Mouse (Mus musculus) layer of hippocampus, adult 9-11 months (tissue): ENCODE measurements around the gene Dok7.

Experiments used
- DNase-seq: peaks from one replicate; pipeline ENCODE4 v3.0.0; 2022

Dok7 gene

DNA sequence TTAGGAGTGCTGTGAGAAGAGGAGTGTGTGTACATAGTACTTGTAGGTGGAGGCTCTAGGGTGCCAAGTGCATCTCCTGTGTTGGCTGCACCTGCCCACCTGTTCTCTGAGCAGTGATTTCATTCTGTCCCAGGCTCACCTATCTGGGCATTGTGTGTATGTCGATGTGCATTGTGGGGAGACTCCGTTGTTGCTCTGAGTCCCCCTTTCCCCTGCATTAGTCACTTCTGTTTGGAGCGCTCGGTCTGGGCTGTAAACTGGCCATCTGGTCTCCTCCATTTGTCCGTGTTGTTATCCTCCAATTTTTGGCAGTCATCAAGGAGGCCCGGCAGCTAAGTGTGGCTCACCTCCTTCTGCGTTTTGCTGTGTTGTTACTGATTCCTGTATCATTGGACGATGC lies 63.5 kb downstream of the Dok7 start:
- peak; percentile 55 for DNase-seq

- peak; percentile 90 for DNase-seq
Observed at GRCm38 (mm10) chr5:35129208-35129607, 72.6 kb downstream of the Dok7 start.

- DNase-seq = no peak
Observed at GRCm38 (mm10) chr5:35129767-35130191, 73.2 kb downstream of the Dok7 start.

DNA sequence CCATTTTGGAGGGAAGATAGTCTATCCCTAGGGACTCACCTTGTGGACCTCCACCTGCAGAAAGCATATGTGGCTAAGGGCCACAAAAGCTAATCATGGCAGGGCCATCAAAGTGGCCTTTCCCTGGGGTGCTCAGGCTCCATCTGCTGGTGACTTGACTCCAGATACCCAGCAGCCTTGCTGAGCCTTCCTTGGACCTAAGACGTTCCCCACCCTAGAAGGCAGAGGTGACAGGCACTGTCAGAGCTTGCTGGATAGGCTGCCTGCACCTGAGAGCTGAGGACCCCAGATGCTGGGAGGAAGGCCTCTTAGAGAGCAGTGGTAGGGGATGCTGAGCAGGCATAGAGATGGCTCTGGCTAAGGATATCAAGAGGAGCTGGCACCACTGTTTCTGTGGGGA lies 74.7 kb downstream of the Dok7 start:
- no peak for DNase-seq

DNA sequence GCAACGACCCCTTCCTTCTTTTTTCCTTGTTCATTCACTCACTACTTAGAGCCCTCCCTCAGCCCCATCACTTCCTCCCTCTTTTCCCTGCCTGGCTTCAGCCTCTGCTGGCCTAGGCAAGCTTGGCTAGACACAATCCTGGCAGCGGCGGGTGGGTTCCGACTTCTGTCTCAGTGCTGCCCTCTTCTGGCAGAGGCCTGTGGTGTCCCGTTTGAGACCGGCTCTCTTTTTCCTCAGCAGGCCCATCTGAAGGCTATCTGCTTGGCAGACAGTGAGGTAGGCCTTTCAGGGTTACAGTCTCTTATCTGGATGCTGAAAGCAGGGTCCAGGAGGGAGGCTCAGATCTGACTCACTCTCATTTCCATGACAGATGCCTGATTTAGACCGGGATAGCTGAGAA lies 75.2 kb downstream of the Dok7 start:
- DNase-seq = peak; percentile 84

GRCm38 (mm10) chr5:35132278-35132980 lies 75.9 kb downstream of the Dok7 start:
- DNase-seq = no peak

- no peak for DNase-seq
Observed at GRCm38 (mm10) chr5:35133468-35133867, 76.9 kb downstream of the Dok7 start.

- no peak for DNase-seq
Observed at GRCm38 (mm10) chr5:35134286-35134685, 77.7 kb downstream of the Dok7 start.

- no peak for DNase-seq
Observed at GRCm38 (mm10) chr5:35135903-35136302, 79.3 kb downstream of the Dok7 start.
